Mouse (Mus musculus): Measurements from ENCODE around the gene Rmdn2. TPM values are rescaled to one million over a fixed set of nuclear protein-coding genes. Genes with fewer than 3 reads are reported as not detected.

The Rmdn2 gene
- 16.7 and 18.6 TPM in 2 replicates for polyA plus RNA-seq (2016; fragmentation: Nextera tagmentation; extraction: Ambion mirVana)

GRCm38 (mm10) chr17:79611545-79611944, at the start of gene Rmdn2:
Gene Rmdn2, plus strand, starts transcription at chr17:79611863.
- DNase-seq (ENCODE audit: low spot score): no peak
- H3K27me3 ChIP-seq (ENCODE audit: insufficient read depth, poor library complexity, severe bottlenecking): no peaks in the 10 kb centered on the region
- peaks cover 4% of the 10 kb centered on the region; the same call in 1 of the 2 replicates for H3K4me1 ChIP-seq
- WGBS: 62% methylated on average over 4 of the region's 4 CpGs
- no peaks in the 10 kb centered on the region for H3K36me3 ChIP-seq
- no peaks in the 10 kb centered on the region for H3K9me3 ChIP-seq
- no peak within 1 kb of the TSS for H3K27ac ChIP-seq
- H3K4me3 ChIP-seq: no peak within 1 kb of the TSS

GRCm38 (mm10) chr17:79563067-79563620, 48.5 kb upstream of the Rmdn2 start:
- peaks cover 7% of the 10 kb centered on the region; the same call in 1 of the 2 replicates for H3K36me3 ChIP-seq
- WGBS: 58% methylated on average over 7 of the region's 7 CpGs
- H3K4me1 ChIP-seq: peaks cover 29% of the 10 kb centered on the region
- peak overlapping the region; percentile 79; the same call in 1 of the 2 replicates for H3K27ac ChIP-seq
- H3K9me3 ChIP-seq: peaks cover 17% of the 10 kb centered on the region
- DNase-seq (ENCODE audit: low spot score): no peak
- no peaks in the 10 kb centered on the region for H3K27me3 ChIP-seq (ENCODE audit: insufficient read depth, poor library complexity, severe bottlenecking)
- H3K4me3 ChIP-seq: 0 out of 2 replicates have a peak overlapping the region, but pooled peaks have one; percentile 6

- WGBS: 47% methylated on average over 2 of the region's 2 CpGs
- Histone ChIP-seq H3K4me1 (peaks cover 29% of the 10 kb centered on the region), H3K27me3 (ENCODE audit: insufficient read depth, poor library complexity, severe bottlenecking) (no peaks in the 10 kb centered on the region), H3K36me3 (peaks cover 7% of the 10 kb centered on the region; the same call in 1 of the 2 replicates), H3K9me3 (peaks cover 17% of the 10 kb centered on the region), H3K4me3 (0 out of 2 replicates have a peak overlapping the region, but pooled peaks have one; percentile 6), H3K27ac (peak overlapping the region; percentile 79; the same call in 1 of the 2 replicates)
- no peak for DNase-seq (ENCODE audit: low spot score)
Measured at GRCm38 (mm10) chr17:79563721-79564120, 47.9 kb upstream of the Rmdn2 start.

GRCm38 (mm10) chr17:79565241-79565961, 46.3 kb upstream of the Rmdn2 start:
- no peaks in the 10 kb centered on the region; the same call in 1 of the 2 replicates for H3K36me3 ChIP-seq
- H3K9me3 ChIP-seq: peaks cover 4% of the 10 kb centered on the region; the same call in 1 of the 2 replicates
- peaks cover 29% of the 10 kb centered on the region for H3K4me1 ChIP-seq
- DNase-seq (ENCODE audit: low spot score): no peak
- no peaks in the 10 kb centered on the region for H3K27me3 ChIP-seq (ENCODE audit: insufficient read depth, poor library complexity, severe bottlenecking)
- H3K27ac ChIP-seq: peak overlapping the region; percentile 79; the same call in 1 of the 2 replicates
- H3K4me3 ChIP-seq: no peak overlapping the region
- WGBS: 53% methylated on average over 9 of the region's 9 CpGs

- 84% methylated on average over 1 of the region's 1 CpGs for WGBS
Measured at GRCm38 (mm10) chr17:79568401-79568800, 43.3 kb upstream of the Rmdn2 start.

GRCm38 (mm10) chr17:79578328-79578727, 33.3 kb upstream of the Rmdn2 start:
- WGBS: 83% methylated on average over 7 of the region's 7 CpGs
- no peaks in the 10 kb centered on the region for H3K9me3 ChIP-seq
- no peak overlapping the region for H3K27ac ChIP-seq
- no peak overlapping the region for H3K4me3 ChIP-seq
- peaks cover 4% of the 10 kb centered on the region; the same call in 1 of the 2 replicates for H3K4me1 ChIP-seq
- H3K27me3 ChIP-seq (ENCODE audit: insufficient read depth, poor library complexity, severe bottlenecking): no peaks in the 10 kb centered on the region
- no peak for DNase-seq (ENCODE audit: low spot score)
- H3K36me3 ChIP-seq: no peaks in the 10 kb centered on the region

More at GRCm38 (mm10) chr17:79568401-79568800, 43.3 kb upstream of the Rmdn2 start:
- H3K9me3 ChIP-seq: no peaks in the 10 kb centered on the region
- DNase-seq (ENCODE audit: low spot score): no peak
- no peaks in the 10 kb centered on the region for H3K36me3 ChIP-seq
- H3K4me3 ChIP-seq: no peak overlapping the region
- H3K27ac ChIP-seq: no peak overlapping the region
- no peaks in the 10 kb centered on the region for H3K27me3 ChIP-seq (ENCODE audit: insufficient read depth, poor library complexity, severe bottlenecking)
- H3K4me1 ChIP-seq: peaks cover 23% of the 10 kb centered on the region

- DNase-seq (ENCODE audit: low spot score): peak; percentile 84
- Histone ChIP-seq H3K36me3 (no peaks in the 10 kb centered on the region), H3K4me3 (no peak overlapping the region), H3K4me1 (peaks cover 5% of the 10 kb centered on the region; the same call in 1 of the 2 replicates), H3K27me3 (ENCODE audit: insufficient read depth, poor library complexity, severe bottlenecking) (no peaks in the 10 kb centered on the region), H3K9me3 (no peaks in the 10 kb centered on the region), H3K27ac (no peak overlapping the region)
- WGBS: 67% methylated on average over 6 of the region's 6 CpGs
Measured at GRCm38 (mm10) chr17:79580264-79580920, 31.3 kb upstream of the Rmdn2 start.

GRCm38 (mm10) chr17:79583466-79583865, 28.2 kb upstream of the Rmdn2 start:
- H3K4me1 ChIP-seq: peaks cover 5% of the 10 kb centered on the region; the same call in 1 of the 2 replicates
- no peaks in the 10 kb centered on the region for H3K36me3 ChIP-seq
- H3K27ac ChIP-seq: no peak overlapping the region
- no peaks in the 10 kb centered on the region for H3K9me3 ChIP-seq
- H3K27me3 ChIP-seq (ENCODE audit: insufficient read depth, poor library complexity, severe bottlenecking): no peaks in the 10 kb centered on the region
- 66% methylated on average over 4 of the region's 4 CpGs for WGBS
- no peak for DNase-seq (ENCODE audit: low spot score)
- no peak overlapping the region for H3K4me3 ChIP-seq

GRCm38 (mm10) chr17:79584246-79584800, 27.3 kb upstream of the Rmdn2 start:
- no peak for DNase-seq (ENCODE audit: low spot score)
- peaks cover 5% of the 10 kb centered on the region; the same call in 1 of the 2 replicates for H3K4me1 ChIP-seq
- no peak overlapping the region for H3K27ac ChIP-seq
- no peak overlapping the region for H3K4me3 ChIP-seq
- 70% methylated on average over 6 of the region's 6 CpGs for WGBS
- H3K27me3 ChIP-seq (ENCODE audit: insufficient read depth, poor library complexity, severe bottlenecking): no peaks in the 10 kb centered on the region
- no peaks in the 10 kb centered on the region for H3K36me3 ChIP-seq
- H3K9me3 ChIP-seq: no peaks in the 10 kb centered on the region

GRCm38 (mm10) chr17:79589913-79590312, 21.8 kb upstream of the Rmdn2 start:
- H3K9me3 ChIP-seq: no peaks in the 10 kb centered on the region
- H3K4me3 ChIP-seq: no peak overlapping the region
- 90% methylated on average over 1 of the region's 1 CpGs for WGBS
- H3K27ac ChIP-seq: no peak overlapping the region
- H3K4me1 ChIP-seq: no peaks in the 10 kb centered on the region
- no peaks in the 10 kb centered on the region for H3K36me3 ChIP-seq
- H3K27me3 ChIP-seq (ENCODE audit: insufficient read depth, poor library complexity, severe bottlenecking): no peaks in the 10 kb centered on the region
- DNase-seq (ENCODE audit: low spot score): no peak

GRCm38 (mm10) chr17:79595996-79596395, 15.7 kb upstream of the Rmdn2 start:
- Histone ChIP-seq H3K4me3 (no peak overlapping the region), H3K36me3 (no peaks in the 10 kb centered on the region), H3K27ac (no peak overlapping the region), H3K4me1 (peaks cover 22% of the 10 kb centered on the region), H3K9me3 (no peaks in the 10 kb centered on the region), H3K27me3 (ENCODE audit: insufficient read depth, poor library complexity, severe bottlenecking) (no peaks in the 10 kb centered on the region)
- DNase-seq (ENCODE audit: low spot score): no peak
- WGBS: 75% methylated on average over 4 of the region's 4 CpGs

GRCm38 (mm10) chr17:79598151-79598550, 13.5 kb upstream of the Rmdn2 start:
- H3K27me3 ChIP-seq (ENCODE audit: insufficient read depth, poor library complexity, severe bottlenecking): no peaks in the 10 kb centered on the region
- H3K4me1 ChIP-seq: peaks cover 25% of the 10 kb centered on the region
- no peak for DNase-seq (ENCODE audit: low spot score)
- no peaks in the 10 kb centered on the region for H3K36me3 ChIP-seq
- H3K4me3 ChIP-seq: no peak overlapping the region
- no peaks in the 10 kb centered on the region for H3K9me3 ChIP-seq
- H3K27ac ChIP-seq: no peak overlapping the region; the same call in 1 of the 2 replicates
- WGBS: 7% methylated on average over 2 of the region's 2 CpGs

Measured in heart, embryonic 10.5 days (tissue).